Comparison of ENCODE assay signal across 21 mouse cellular contexts in the genomic region with DNA sequence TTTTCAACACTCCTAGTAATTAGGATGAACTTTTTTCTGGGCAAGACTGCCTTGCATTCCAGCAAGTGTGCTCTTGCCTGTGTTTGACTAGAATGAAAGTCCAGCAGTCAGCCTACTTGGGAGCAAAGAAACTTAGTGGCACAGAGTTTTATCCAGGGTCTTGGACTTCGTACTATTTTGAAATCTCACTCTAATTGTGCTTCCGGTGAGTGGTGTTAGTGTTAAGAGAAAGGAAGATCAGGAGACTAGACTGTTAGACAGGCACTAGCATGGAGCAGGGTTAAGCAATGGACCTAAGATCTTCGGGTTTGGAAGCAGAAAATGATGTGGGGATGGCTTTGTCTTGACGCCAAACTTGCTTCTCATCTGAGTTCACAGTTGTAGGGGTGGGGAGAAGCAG. TPM values are rescaled to one million over a fixed set of nuclear protein-coding genes. Genes with fewer than 3 reads are reported as not detected.
A peak's percentile ranks its signal among the peaks of the same experiment; 100 is the strongest.
DNase-seq lines count a peak whose midpoint lies in the region; ATAC-seq and TF ChIP-seq lines count a peak whose summit lies in the region.
"Had no signal": no experiment of that assay in that cellular context is flagged by ENCODE, and none has a peak within 500 bp of the region (broad histone marks: within the 10 kb centered on the region; RNA-seq: fewer than 3 reads in every experiment).

No protein-coding gene starts in this region.

- H3K27ac ChIP-seq in liver, adult 2 months (replicated peaks; ENCODE audit: insufficient read depth, low read depth, low read length), result no peak overlapping the region
- H3K27ac ChIP-seq in liver, embryonic 16.5 days (ENCODE audit: low read length), result 0 out of 2 replicates have a peak overlapping the region, but pooled peaks have one; percentile 15
- H3K27ac ChIP-seq in liver, embryonic 12.5 days, result no peak overlapping the region
- H3K27ac ChIP-seq in limb, embryonic 10.5 days, result no peak overlapping the region
- no peak overlapping the region for H3K27ac ChIP-seq in liver, postnatal 0 days (ENCODE audit: low read depth)
- no peak overlapping the region for H3K27ac ChIP-seq in forebrain, embryonic 15.5 days (replicated peaks)
- H3K27ac ChIP-seq: embryonic facial prominence, embryonic 10.5 days; embryonic facial prominence, embryonic 12.5 days; forebrain, embryonic 13.5 days had no signal

- no peak overlapping the region for H3K4me2 ChIP-seq in liver, embryonic 16.5 days (ENCODE audit: low read depth, low read length)
- H3K4me2 ChIP-seq in liver, embryonic 12.5 days, result no peak overlapping the region
- peak overlapping the region; percentile 4; the same call in 1 of the 2 replicates for H3K4me2 ChIP-seq in liver, postnatal 0 days (ENCODE audit: low read depth, low read length)
- H3K4me2 ChIP-seq in forebrain, embryonic 15.5 days (replicated peaks), result no peak overlapping the region
- H3K4me2 ChIP-seq: embryonic facial prominence, embryonic 12.5 days; forebrain, embryonic 13.5 days had no signal

- no peaks in the 10 kb centered on the region for H3K36me3 ChIP-seq in liver, adult 2 months (ENCODE audit: control insufficient read depth, insufficient read depth, low read length)
- H3K36me3 ChIP-seq in liver, embryonic 16.5 days (ENCODE audit: control insufficient read depth, insufficient read depth), result no peaks in the 10 kb centered on the region
- no peaks in the 10 kb centered on the region for H3K36me3 ChIP-seq in liver, embryonic 12.5 days
- no peaks in the 10 kb centered on the region for H3K36me3 ChIP-seq in limb, embryonic 10.5 days
- H3K36me3 ChIP-seq in liver, postnatal 0 days (replicated peaks; ENCODE audit: insufficient read depth, low read length), result no peaks in the 10 kb centered on the region
- H3K36me3 ChIP-seq in forebrain, embryonic 15.5 days, result no peaks in the 10 kb centered on the region
- H3K36me3 ChIP-seq: embryonic facial prominence, embryonic 10.5 days; embryonic facial prominence, embryonic 12.5 days had no signal

- no peaks in the 10 kb centered on the region for H3K27me3 ChIP-seq in liver, adult 2 months (ENCODE audit: control insufficient read depth, insufficient read depth, low read length)
- no peaks in the 10 kb centered on the region for H3K27me3 ChIP-seq in liver, embryonic 16.5 days (ENCODE audit: control insufficient read depth, insufficient read depth, low read depth, low read length)
- H3K27me3 ChIP-seq in liver, embryonic 12.5 days (replicated peaks), result no peaks in the 10 kb centered on the region
- no peaks in the 10 kb centered on the region for H3K27me3 ChIP-seq in limb, embryonic 10.5 days (ENCODE audit: low read depth, poor library complexity, severe bottlenecking)
- no peaks in the 10 kb centered on the region for H3K27me3 ChIP-seq in liver, postnatal 0 days (ENCODE audit: insufficient read depth, low read length)
- H3K27me3 ChIP-seq in forebrain, embryonic 15.5 days, result no peaks in the 10 kb centered on the region
- H3K27me3 ChIP-seq: embryonic facial prominence, embryonic 12.5 days; forebrain, embryonic 13.5 days; Patski had no signal

- 36% methylated on average over 4 of the region's 4 CpGs for WGBS in liver, adult 2 months
- WGBS in liver, embryonic 16.5 days (ENCODE audit: insufficient replicate concordance), result 59% methylated on average over 4 of the region's 4 CpGs
- WGBS in liver, embryonic 12.5 days (ENCODE audit: insufficient replicate concordance), result 65% methylated on average over 4 of the region's 4 CpGs
- 91% methylated on average over 4 of the region's 4 CpGs for WGBS in limb, embryonic 10.5 days
- WGBS in liver, postnatal 0 days (ENCODE audit: insufficient replicate concordance), result 58% methylated on average over 4 of the region's 4 CpGs
- 84% methylated on average over 4 of the region's 4 CpGs for WGBS in forebrain, embryonic 15.5 days

- peak; percentile 62 for ATAC-seq in liver, embryonic 16.5 days (ENCODE audit: low read depth)
- ATAC-seq in liver, embryonic 12.5 days, result no peak
- no peak for ATAC-seq in liver, postnatal 0 days
- ATAC-seq in forebrain, embryonic 15.5 days (replicated peaks), result no peak
- ATAC-seq: activated CD4-positive, CD25-positive, alpha-beta regulatory T cell, adult 4 months; forebrain, embryonic 13.5 days; forebrain, embryonic 16.5 days; Patski had no signal

- TF ChIP-seq CTCF in liver, adult 2 months (IDR thresholded peaks at IDR 0.05; ENCODE audit: low read depth, low read length), result no peak
- no peak for TF ChIP-seq CTCF in liver, postnatal 0 days (IDR thresholded peaks at IDR 0.05; ENCODE audit: low read depth)

- H3K79me2 ChIP-seq in liver, adult 2 months (ENCODE audit: control insufficient read depth, insufficient read depth, low read length), result no peaks in the 10 kb centered on the region

- no peak overlapping the region for H3K9ac ChIP-seq in liver, adult 2 months (ENCODE audit: low read depth, low read length)
- H3K9ac ChIP-seq in liver, embryonic 16.5 days (ENCODE audit: low read depth, low read length), result no peak overlapping the region
- no peak overlapping the region for H3K9ac ChIP-seq in liver, embryonic 12.5 days
- no peak overlapping the region for H3K9ac ChIP-seq in liver, postnatal 0 days (replicated peaks)
- no peak overlapping the region for H3K9ac ChIP-seq in forebrain, embryonic 15.5 days (replicated peaks)
- H3K9ac ChIP-seq: embryonic facial prominence, embryonic 12.5 days; forebrain, embryonic 13.5 days had no signal

- H3K4me3 ChIP-seq in liver, adult 2 months (ENCODE audit: insufficient read depth, low read depth, low read length), result no peak overlapping the region
- H3K4me3 ChIP-seq in liver, embryonic 16.5 days (ENCODE audit: low read depth, low read length), result no peak overlapping the region
- H3K4me3 ChIP-seq in liver, embryonic 12.5 days, result no peak overlapping the region
- no peak overlapping the region for H3K4me3 ChIP-seq in limb, embryonic 10.5 days
- H3K4me3 ChIP-seq in liver, postnatal 0 days (ENCODE audit: low read depth, low read length), result no peak overlapping the region
- H3K4me3 ChIP-seq in forebrain, embryonic 15.5 days, result no peak overlapping the region
- H3K4me3 ChIP-seq: embryonic facial prominence, embryonic 10.5 days; embryonic facial prominence, embryonic 12.5 days; forebrain, embryonic 13.5 days had no signal

- H3K9me3 ChIP-seq in liver, embryonic 16.5 days (replicated peaks; ENCODE audit: control insufficient read depth, low read length), result no peaks in the 10 kb centered on the region
- H3K9me3 ChIP-seq in liver, embryonic 12.5 days (replicated peaks), result no peaks in the 10 kb centered on the region
- no peaks in the 10 kb centered on the region for H3K9me3 ChIP-seq in limb, embryonic 10.5 days (replicated peaks)
- no peaks in the 10 kb centered on the region for H3K9me3 ChIP-seq in liver, postnatal 0 days (ENCODE audit: low read length)
- no peaks in the 10 kb centered on the region for H3K9me3 ChIP-seq in forebrain, embryonic 15.5 days
- H3K9me3 ChIP-seq: embryonic facial prominence, embryonic 10.5 days; embryonic facial prominence, embryonic 12.5 days; forebrain, embryonic 13.5 days had no signal

- TF ChIP-seq POLR2A in liver, adult 2 months (IDR thresholded peaks at IDR 0.05; ENCODE audit: extremely low read depth, insufficient read depth, low read length), result no peak

- H3K4me1 ChIP-seq in liver, adult 2 months (ENCODE audit: control insufficient read depth, insufficient read depth, low read length), result peaks cover 9% of the 10 kb centered on the region
- no peaks in the 10 kb centered on the region for H3K4me1 ChIP-seq in liver, embryonic 16.5 days (ENCODE audit: control insufficient read depth, low read depth, low read length)
- no peaks in the 10 kb centered on the region for H3K4me1 ChIP-seq in liver, embryonic 12.5 days
- no peaks in the 10 kb centered on the region for H3K4me1 ChIP-seq in limb, embryonic 10.5 days
- 0 out of 2 replicates have a peak, but pooled peaks cover 2% of the 10 kb centered on the region for H3K4me1 ChIP-seq in liver, postnatal 0 days (ENCODE audit: insufficient read depth)
- no peaks in the 10 kb centered on the region for H3K4me1 ChIP-seq in forebrain, embryonic 15.5 days
- H3K4me1 ChIP-seq: embryonic facial prominence, embryonic 10.5 days; embryonic facial prominence, embryonic 12.5 days; forebrain, embryonic 13.5 days had no signal

- TF ChIP-seq EP300 in liver, postnatal 0 days (IDR thresholded peaks at IDR 0.05; ENCODE audit: low read depth), result no peak

- peak; percentile 81 for DNase-seq in liver, adult 2 months (ENCODE audit: extremely low read depth, low read depth, low spot score)
- no peak for DNase-seq in liver
- DNase-seq in limb, embryonic 10.5 days (ENCODE audit: low spot score), result peak; percentile 4
- DNase-seq in liver, postnatal 0 days, result no peak
- no peak for DNase-seq in right cerebral cortex, postnatal 36 days (ENCODE audit: low spot score in 2 of 2)
- DNase-seq: adrenal gland, adult 8-10 months; adrenal gland, postnatal 14 days; adrenal gland, postnatal 36 days; cerebellum, adult 11-12 months; cerebellum, adult 2 months; cerebellum, adult 9-10 months; cerebellum, postnatal 25 days had no signal

RNA-seq across cellular contexts. Expression of gene Ppp2r3a, which starts 54.1 kb away (rescaled TPM):
- total RNA-seq in liver, adult 2 months (2014; rRNA removed), result 10.6 and 14.3 TPM in 2 replicates
- 2.1 and 2.3 TPM in 2 replicates for polyA plus RNA-seq in liver, adult 2 months (2012; rRNA removed)
- 3.8 and 4.5 TPM in 2 replicates for polyA plus RNA-seq in liver, embryonic 16.5 days (2015; fragmentation: Nextera tagmentation; extraction: Ambion mirVana)
- polyA plus RNA-seq in liver, embryonic 12.5 days (2016; fragmentation: Nextera tagmentation; extraction: Ambion mirVana), result 3.6 and 4.0 TPM in 2 replicates
- polyA plus RNA-seq in limb, embryonic 10.5 days (2016; fragmentation: Nextera tagmentation; extraction: Ambion mirVana), result 7.1 and 10.3 TPM in 2 replicates
- 2.4 and 2.6 TPM in 2 replicates for polyA plus RNA-seq in liver, postnatal 0 days (2015; fragmentation: Nextera tagmentation; extraction: Ambion mirVana)
- 20.8 and 21.8 TPM in 2 replicates for polyA plus RNA-seq in forebrain, embryonic 15.5 days (2015; fragmentation: Nextera tagmentation; extraction: Ambion mirVana)

Comparison
In these comparisons a context has a peak if more than half of its experiments do, and no peak if none do; other contexts are left out.
1. DNase-seq: peak in liver, adult 2 months (single experiment) and limb, embryonic 10.5 days (single experiment); none in liver (single experiment), liver, postnatal 0 days (single experiment) and right cerebral cortex, postnatal 36 days (0 of 2).